In the genomic region with DNA sequence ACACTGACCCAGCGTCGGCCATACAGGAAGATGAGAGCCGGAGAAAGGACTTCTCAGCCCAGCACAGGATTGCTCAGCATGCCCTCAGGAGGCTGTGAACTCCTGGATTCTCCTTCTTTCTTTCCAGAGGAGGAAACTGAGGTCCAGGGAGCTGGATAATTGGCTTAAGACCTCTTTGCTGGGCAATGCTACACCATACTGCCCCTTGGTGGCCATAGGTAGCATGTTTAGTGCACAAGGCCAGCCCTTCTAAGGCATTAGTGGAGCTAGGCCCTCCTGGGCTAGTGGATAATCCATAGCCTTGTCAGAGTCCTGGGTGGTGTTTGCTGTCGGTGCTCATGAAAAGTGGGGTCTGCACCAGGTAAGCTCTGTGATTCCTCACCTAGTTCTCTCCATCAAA, we compare ENCODE assay signal across 9 mouse cellular contexts. TPM values are rescaled to one million over a fixed set of nuclear protein-coding genes. Genes with fewer than 3 reads are reported as not detected.
A peak's percentile ranks its signal among the peaks of the same experiment; 100 is the strongest.
DNase-seq lines count a peak whose midpoint lies in the region; ATAC-seq and TF ChIP-seq lines count a peak whose summit lies in the region.
"Had no signal": no experiment of that assay in that cellular context is flagged by ENCODE, and none has a peak within 500 bp of the region (broad histone marks: within the 10 kb centered on the region; RNA-seq: fewer than 3 reads in every experiment).

No protein-coding gene starts in this region.

- no peak overlapping the region for H3K9ac ChIP-seq in midbrain, postnatal 0 days (replicated peaks; ENCODE audit: low read length, poor library complexity, severe bottlenecking)
- no peak overlapping the region for H3K9ac ChIP-seq in midbrain, embryonic 15.5 days
- H3K9ac ChIP-seq in liver, embryonic 11.5 days (ENCODE audit: low read depth, low read length): no peak overlapping the region

- no peaks in the 10 kb centered on the region for H3K27me3 ChIP-seq in midbrain, postnatal 0 days (ENCODE audit: insufficient read depth, low read length)
- no peaks in the 10 kb centered on the region for H3K27me3 ChIP-seq in midbrain, embryonic 15.5 days (replicated peaks)
- peaks cover 6% of the 10 kb centered on the region; the same call in 1 of the 2 replicates for H3K27me3 ChIP-seq in liver, embryonic 11.5 days (replicated peaks; ENCODE audit: control insufficient read depth, insufficient read depth, low read length)

- 63% methylated on average over 4 of the region's 4 CpGs for whole genome bisulfite sequencing in midbrain, postnatal 0 days
- 61% methylated on average over 4 of the region's 4 CpGs for whole genome bisulfite sequencing in midbrain, embryonic 15.5 days
- 65% methylated on average over 4 of the region's 4 CpGs for WGBS in liver, embryonic 11.5 days

- no peak overlapping the region for H3K4me3 ChIP-seq in midbrain, postnatal 0 days (ENCODE audit: low read depth, low read length)
- H3K4me3 ChIP-seq in midbrain, embryonic 15.5 days: no peak overlapping the region
- no peak overlapping the region for H3K4me3 ChIP-seq in liver, embryonic 11.5 days (ENCODE audit: low read depth, low read length)

- H3K4me1 ChIP-seq in midbrain, postnatal 0 days (ENCODE audit: insufficient read depth, low read length): no peaks in the 10 kb centered on the region
- no peaks in the 10 kb centered on the region; the same call in 1 of the 2 replicates for H3K4me1 ChIP-seq in midbrain, embryonic 15.5 days
- H3K4me1 ChIP-seq in liver, embryonic 11.5 days (replicated peaks; ENCODE audit: control insufficient read depth, insufficient read depth, low read length): peaks cover 35% of the 10 kb centered on the region

- no peak overlapping the region for H3K4me2 ChIP-seq in midbrain, postnatal 0 days (ENCODE audit: low read depth, low read length, poor library complexity, severe bottlenecking)
- no peak overlapping the region for H3K4me2 ChIP-seq in midbrain, embryonic 15.5 days
- no peak overlapping the region for H3K4me2 ChIP-seq in liver, embryonic 11.5 days

- no peak for ATAC-seq in midbrain, postnatal 0 days (ENCODE audit: low FRiP score)
- no peak for ATAC-seq in midbrain, embryonic 15.5 days (replicated peaks)
- peak; percentile 40; the same call in 1 of the 2 replicates for ATAC-seq in common myeloid progenitor, adult 5-6 weeks (replicated peaks; ENCODE audit: low read depth, poor library complexity, severe bottlenecking)
- 0 out of 2 replicates have a peak, but pooled peaks have one; percentile 55 for ATAC-seq in liver, embryonic 11.5 days (replicated peaks; ENCODE audit: low FRiP score)

- TF ChIP-seq CTCF in midbrain, postnatal 0 days (IDR thresholded peaks at IDR 0.05): peak; percentile 67

- 0 out of 2 replicates have a peak, but pooled peaks cover under 1% of the 10 kb centered on the region for H3K36me3 ChIP-seq in midbrain, postnatal 0 days (ENCODE audit: insufficient read depth, low read length)
- H3K36me3 ChIP-seq in midbrain, embryonic 15.5 days (replicated peaks): no peaks in the 10 kb centered on the region
- no peaks in the 10 kb centered on the region for H3K36me3 ChIP-seq in liver, embryonic 11.5 days (ENCODE audit: control insufficient read depth, insufficient read depth, low read length)

- no peaks in the 10 kb centered on the region for H3K9me3 ChIP-seq in midbrain, postnatal 0 days (ENCODE audit: low read length)
- no peaks in the 10 kb centered on the region for H3K9me3 ChIP-seq in midbrain, embryonic 15.5 days
- no peaks in the 10 kb centered on the region for H3K9me3 ChIP-seq in liver, embryonic 11.5 days (ENCODE audit: control insufficient read depth, low read length)

- H3K27ac ChIP-seq in midbrain, postnatal 0 days (ENCODE audit: low read depth, low read length): no peak overlapping the region
- no peak overlapping the region for H3K27ac ChIP-seq in midbrain, embryonic 15.5 days
- no peak overlapping the region for H3K27ac ChIP-seq in liver, embryonic 11.5 days (ENCODE audit: low read depth, low read length)
- H3K27ac ChIP-seq: macrophage had no signal

- peak; percentile 68 for DNase-seq in embryo, embryonic 10 days (ENCODE audit: low spot score)
- DNase-seq in embryo, embryonic 9.5 days (ENCODE audit: extremely low spot score): no peak
- DNase-seq in midbrain, postnatal 0 days (ENCODE audit: low spot score): peak; percentile 62
- no peak for DNase-seq in liver, embryonic 11.5 days (ENCODE audit: low spot score)
- DNase-seq in urinary bladder, adult 18-20 months (ENCODE audit: low spot score in 2 of 2): no peak
- no peak for DNase-seq in c-Kit-positive CD71-positive TER-119-positive erythroid progenitor cells, embryonic 14.5 days (ENCODE audit: low spot score)

RNA-seq across cellular contexts. Expression of a gene that starts 8.6 kb away (rescaled TPM):
- total RNA-seq in midbrain, postnatal 0 days (2014; rRNA removed): 21.5 and 39.8 TPM in 2 replicates
- polyA plus RNA-seq in midbrain, postnatal 0 days (2015; fragmentation: Nextera tagmentation; extraction: Ambion mirVana): 30.1 and 30.2 TPM in 2 replicates
- 27.9 and 31.3 TPM in 2 replicates for polyA plus RNA-seq in midbrain, embryonic 15.5 days (2015; fragmentation: Nextera tagmentation; extraction: Ambion mirVana)
- 18.3 and 20.3 TPM in 2 replicates for total RNA-seq in common myeloid progenitor, adult 5-6 weeks (2017)
- polyA plus RNA-seq in liver, embryonic 11.5 days (2014; fragmentation: Nextera tagmentation; extraction: Ambion mirVana): 29.1 and 30.0 TPM in 2 replicates

RNA-seq across cellular contexts. Expression of a gene that starts 44.0 kb away (rescaled TPM):
- total RNA-seq in midbrain, postnatal 0 days (2014; rRNA removed): 71.1 and 93.4 TPM in 2 replicates
- polyA plus RNA-seq in midbrain, postnatal 0 days (2015; fragmentation: Nextera tagmentation; extraction: Ambion mirVana): 29.2 and 34.2 TPM in 2 replicates
- polyA plus RNA-seq in midbrain, embryonic 15.5 days (2015; fragmentation: Nextera tagmentation; extraction: Ambion mirVana): 40.3 and 44.0 TPM in 2 replicates
- 28.0 and 44.8 TPM in 2 replicates for total RNA-seq in common myeloid progenitor, adult 5-6 weeks (2017)
- polyA plus RNA-seq in liver, embryonic 11.5 days (2014; fragmentation: Nextera tagmentation; extraction: Ambion mirVana): 19.3 TPM in 2 replicates

RNA-seq across cellular contexts. Expression of a gene that starts 56.7 kb away (rescaled TPM):
- 288 and 318 TPM in 2 replicates for total RNA-seq in midbrain, postnatal 0 days (2014; rRNA removed)
- polyA plus RNA-seq in midbrain, postnatal 0 days (2015; fragmentation: Nextera tagmentation; extraction: Ambion mirVana): 425 and 441 TPM in 2 replicates
- polyA plus RNA-seq in midbrain, embryonic 15.5 days (2015; fragmentation: Nextera tagmentation; extraction: Ambion mirVana): 289 and 308 TPM in 2 replicates
- total RNA-seq in common myeloid progenitor, adult 5-6 weeks (2017): 273 and 299 TPM in 2 replicates
- polyA plus RNA-seq in liver, embryonic 11.5 days (2014; fragmentation: Nextera tagmentation; extraction: Ambion mirVana): 366 and 368 TPM in 2 replicates

Comparison
In these comparisons a context has a peak if more than half of its experiments do, and no peak if none do; other contexts are left out.
1. DNase-seq: peak in embryo, embryonic 10 days (single experiment) and midbrain, postnatal 0 days (single experiment); none in embryo, embryonic 9.5 days (single experiment), liver, embryonic 11.5 days (single experiment), urinary bladder, adult 18-20 months (0 of 2) and c-Kit-positive CD71-positive TER-119-positive erythroid progenitor cells, embryonic 14.5 days (single experiment).
2. ATAC-seq: peak in common myeloid progenitor, adult 5-6 weeks (single experiment) and liver, embryonic 11.5 days (single experiment); none in midbrain, postnatal 0 days (single experiment) and midbrain, embryonic 15.5 days (single experiment).